ENCODE assay signal across 18 mouse cellular contexts in the genomic region with DNA sequence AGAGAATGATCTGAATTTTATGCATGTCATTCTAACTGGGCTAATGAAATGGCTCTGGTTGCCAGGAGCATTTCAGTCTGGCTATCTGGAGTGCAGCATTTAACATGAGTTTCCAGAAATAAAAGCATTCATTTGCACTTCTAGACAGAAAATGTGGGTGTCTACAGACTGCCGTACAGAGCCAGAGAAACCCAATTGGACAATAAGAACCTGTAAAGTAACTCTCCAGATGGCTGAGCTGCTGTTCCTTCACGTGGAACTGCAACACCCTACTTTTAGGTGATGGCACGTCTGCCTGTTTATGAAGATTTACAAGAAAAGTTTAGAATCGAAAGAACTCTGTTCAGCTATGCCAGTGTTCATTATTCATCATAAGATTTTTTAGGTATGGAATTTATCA.
A peak's percentile ranks its signal among the peaks of the same experiment; 100 is the strongest.
DNase-seq lines count a peak whose midpoint lies in the region; ATAC-seq lines count a peak whose summit lies in the region.
"Had no signal": no experiment of that assay in that cellular context is flagged by ENCODE, and none has a peak within 500 bp of the region (broad histone marks: within the 10 kb centered on the region; RNA-seq: fewer than 3 reads in every experiment).

No protein-coding gene starts in this region.

- 70% methylated on average over 4 of the region's 4 CpGs for WGBS in kidney, embryonic 15.5 days
- WGBS in embryonic facial prominence, embryonic 10.5 days = 84% methylated on average over 4 of the region's 4 CpGs

- H3K36me3 ChIP-seq in kidney, embryonic 15.5 days = no peaks in the 10 kb centered on the region
- no peaks in the 10 kb centered on the region for H3K36me3 ChIP-seq in embryonic facial prominence, embryonic 10.5 days (replicated peaks)
- H3K36me3 ChIP-seq: G1E; hindbrain, embryonic 10.5 days; limb, embryonic 13.5 days; midbrain, embryonic 15.5 days had no signal

- H3K9ac ChIP-seq in kidney, embryonic 15.5 days = no peak overlapping the region
- H3K9ac ChIP-seq: limb, embryonic 13.5 days; liver, postnatal 0 days; midbrain, embryonic 15.5 days had no signal

- no peak overlapping the region for H3K27ac ChIP-seq in kidney, embryonic 15.5 days
- H3K27ac ChIP-seq in embryonic facial prominence, embryonic 10.5 days (replicated peaks) = no peak overlapping the region
- H3K27ac ChIP-seq: hindbrain, embryonic 10.5 days; limb, embryonic 13.5 days; macrophage; midbrain, embryonic 15.5 days had no signal

- no peaks in the 10 kb centered on the region for H3K27me3 ChIP-seq in kidney, embryonic 15.5 days
- no peaks in the 10 kb centered on the region for H3K27me3 ChIP-seq in embryonic facial prominence, embryonic 10.5 days (replicated peaks; ENCODE audit: low read depth, poor library complexity, severe bottlenecking)
- H3K27me3 ChIP-seq: limb, embryonic 13.5 days; midbrain, embryonic 15.5 days had no signal

- no peaks in the 10 kb centered on the region for H3K9me3 ChIP-seq in kidney, embryonic 15.5 days (replicated peaks)
- H3K9me3 ChIP-seq in embryonic facial prominence, embryonic 10.5 days = no peaks in the 10 kb centered on the region
- H3K9me3 ChIP-seq: G1E; hindbrain, embryonic 10.5 days; limb, embryonic 13.5 days; midbrain, embryonic 15.5 days had no signal

- peak; percentile 20 to 37 for DNase-seq in frontal cortex, postnatal 25 days (ENCODE audit: low spot score in 2 of 2)
- peak; percentile 2 to 14 for DNase-seq in layer of hippocampus, postnatal 36 days
- DNase-seq in right cerebral cortex, adult 2 months (ENCODE audit: low spot score in 2 of 2) = peak; percentile 79 to 83
- DNase-seq in embryonic facial prominence, embryonic 10.5 days (ENCODE audit: low spot score) = no peak
- DNase-seq in cerebellum, adult 9-10 months = no peak
- DNase-seq: adrenal gland, adult 8-10 months; cerebellum, postnatal 25 days; heart, adult 11 months; kidney, postnatal 10 days; liver, postnatal 0 days had no signal

- H3K4me3 ChIP-seq in kidney, embryonic 15.5 days (replicated peaks) = no peak overlapping the region
- H3K4me3 ChIP-seq in embryonic facial prominence, embryonic 10.5 days = no peak overlapping the region
- H3K4me3 ChIP-seq: erythroblast, embryonic 14.5 days; hindbrain, embryonic 10.5 days; limb, embryonic 13.5 days; midbrain, embryonic 15.5 days had no signal

- no peak overlapping the region for H3K4me2 ChIP-seq in kidney, embryonic 15.5 days
- H3K4me2 ChIP-seq: limb, embryonic 13.5 days; midbrain, embryonic 15.5 days had no signal

- no peaks in the 10 kb centered on the region for H3K4me1 ChIP-seq in kidney, embryonic 15.5 days
- no peaks in the 10 kb centered on the region for H3K4me1 ChIP-seq in embryonic facial prominence, embryonic 10.5 days
- H3K4me1 ChIP-seq: hindbrain, embryonic 10.5 days; limb, embryonic 13.5 days; midbrain, embryonic 15.5 days had no signal

- ATAC-seq in frontal cortex, adult (ENCODE audit: low TSS enrichment) = peak; percentile 100
- ATAC-seq in kidney, embryonic 15.5 days (replicated peaks; ENCODE audit: low FRiP score) = no peak
- ATAC-seq: liver, postnatal 0 days; midbrain, embryonic 15.5 days had no signal

Comparison
In these comparisons a context has a peak if more than half of its experiments do, and no peak if none do; other contexts are left out.
1. DNase-seq: peak in frontal cortex, postnatal 25 days (2 of 2), layer of hippocampus, postnatal 36 days (2 of 2) and right cerebral cortex, adult 2 months (2 of 2); none in embryonic facial prominence, embryonic 10.5 days (single experiment) and cerebellum, adult 9-10 months (single experiment).